Mouse (Mus musculus) central nervous system, embryonic 11.5 days (tissue): ENCODE results near the gene Rubcn. TPM values are rescaled to one million over a fixed set of nuclear protein-coding genes. Genes with fewer than 3 reads are reported as not detected.

Source experiments
- polyA plus RNA-seq: library from polyadenylated mRNA; depleted of rRNA; stranded (reverse); fragments of >200 nt; gene quantifications from 2 replicates; pipeline ENCODE4 v1.2.3, GENCODE M21; 2012; rRNA removed

Rubcn gene
- polyA plus RNA-seq, result 22.3 and 26.7 TPM in 2 replicates

DNA sequence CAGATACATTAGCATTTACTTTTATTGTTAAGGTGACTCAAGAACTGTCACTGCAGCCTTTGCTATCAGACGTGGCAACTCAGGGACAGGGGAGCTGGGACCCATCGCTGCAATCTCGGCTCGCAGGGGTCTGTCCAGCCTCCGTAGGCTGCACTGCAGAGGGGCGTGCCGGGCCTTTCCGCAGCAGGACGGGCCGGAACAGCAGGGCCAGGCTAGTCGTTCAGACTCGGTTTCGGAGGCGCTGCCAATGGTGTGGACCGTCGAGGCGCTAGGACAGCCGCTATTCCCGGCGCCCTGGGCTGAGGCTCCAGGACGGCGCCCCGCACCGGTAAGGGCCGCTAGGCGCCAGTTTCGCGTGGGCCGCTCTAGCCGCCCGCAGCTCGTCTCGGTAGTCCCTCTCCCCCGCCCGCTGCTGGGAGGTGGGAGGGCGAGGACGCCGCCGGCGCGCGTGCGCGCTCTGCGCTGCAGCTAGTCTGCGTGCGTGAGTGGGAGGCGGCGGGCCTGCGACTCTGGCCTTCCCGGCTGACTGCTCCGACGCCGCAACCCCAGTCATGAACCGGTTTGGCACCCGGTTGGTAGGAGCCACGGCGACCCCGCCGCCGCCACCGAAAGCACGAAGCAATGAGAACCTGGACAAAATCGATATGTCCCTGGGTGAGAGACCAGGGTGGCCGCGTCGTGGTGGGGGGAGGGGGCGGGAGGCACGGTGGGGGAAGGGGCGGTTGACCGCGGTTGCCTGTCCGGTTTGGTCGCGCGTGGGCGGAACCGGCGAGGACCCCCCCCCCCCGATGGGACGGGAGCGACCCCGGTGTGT lies at the start of gene Rubcn, which contains the start of gene Fyttd1:
Gene Rubcn (minus strand): TSS at position 424 of the 814 bp plus-strand sequence.
Gene Fyttd1 (plus strand): TSS at position 158 of the 814 bp plus-strand sequence.

DNA sequence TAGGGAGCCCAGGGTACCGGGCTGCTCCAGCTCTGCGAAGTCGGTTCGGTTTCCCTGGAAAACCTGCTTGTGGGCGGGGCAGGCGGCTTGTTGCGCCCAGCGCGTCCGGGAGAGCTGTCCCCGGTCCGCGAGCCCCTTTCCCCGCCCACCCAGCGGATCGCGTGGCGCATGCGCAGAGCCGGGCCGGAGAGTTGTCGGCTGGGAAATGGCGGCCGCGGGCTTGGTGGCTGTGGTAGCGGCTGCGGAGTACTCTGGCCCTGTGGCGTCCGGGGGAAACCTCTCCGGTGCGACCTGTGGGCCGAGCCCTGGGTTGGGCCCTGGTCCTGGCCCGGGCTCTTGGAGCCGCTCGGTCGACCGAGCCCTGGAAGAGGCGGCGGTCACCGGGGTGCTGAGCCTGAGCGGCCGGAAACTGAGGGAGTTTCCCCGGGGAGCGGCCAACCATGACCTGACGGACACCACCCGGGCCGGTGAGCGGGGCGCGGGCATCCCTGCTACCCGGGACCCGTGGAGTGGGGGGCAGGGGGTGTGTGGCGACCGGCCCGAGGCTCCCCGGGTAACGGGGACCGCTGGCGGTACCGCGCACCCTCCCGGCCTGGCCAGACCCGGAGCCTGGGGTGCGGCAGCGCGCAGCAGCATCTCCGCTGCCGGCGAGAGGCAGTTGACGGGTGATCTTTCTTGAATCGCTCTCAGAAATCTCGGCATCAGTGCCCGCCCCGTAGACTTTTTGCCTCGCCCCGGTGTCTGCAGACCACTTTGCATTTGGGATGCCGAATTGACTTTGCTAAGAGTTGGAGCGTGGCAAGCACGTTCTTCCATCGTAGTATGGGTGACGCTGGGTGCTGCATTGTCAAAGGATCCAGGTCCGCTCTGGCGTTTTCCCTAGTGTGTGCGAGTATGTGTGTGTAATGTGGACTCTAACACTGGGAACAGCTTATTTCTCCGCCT lies 36.6 kb upstream of the Rubcn start, which contains the start of gene Lrch3:
Gene Lrch3 (plus strand): TSS at position 164 of the 945 bp plus-strand sequence.

DNA sequence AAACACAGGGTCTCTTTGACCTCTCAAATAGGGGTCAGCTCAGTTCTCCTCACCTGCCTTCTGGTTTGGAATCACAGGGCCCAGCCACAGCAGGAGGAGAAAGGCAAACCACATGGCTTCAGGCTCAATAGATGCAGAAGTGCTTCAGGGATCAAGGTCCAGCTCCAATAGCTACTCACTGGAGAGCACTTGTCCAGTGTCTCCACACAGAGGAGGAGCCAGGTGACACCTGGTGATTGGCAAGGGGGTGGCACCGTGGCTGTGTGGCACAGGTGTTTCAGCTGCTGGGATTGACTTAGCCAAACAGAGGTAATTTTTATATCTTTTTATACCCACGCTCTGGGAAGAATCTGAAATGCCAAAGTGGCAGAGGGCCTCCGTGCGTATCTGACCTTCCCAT lies 67.2 kb downstream of the Rubcn start, which contains the start of gene Smbd1:
Gene Smbd1 (minus strand): TSS at position 157 of the 400 bp plus-strand sequence.

DNA sequence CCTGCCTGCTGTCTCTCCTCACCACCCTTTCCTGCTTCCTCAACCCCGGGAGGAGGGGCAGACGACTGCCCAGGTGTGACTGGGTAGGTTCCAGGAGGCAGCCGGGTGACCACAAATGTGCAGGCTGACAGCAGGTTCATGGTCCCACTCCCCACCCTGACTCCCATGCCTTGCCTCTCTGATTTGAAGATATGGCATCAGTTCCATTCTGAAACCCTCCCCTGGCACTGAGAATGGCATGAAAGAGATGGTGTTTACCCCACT lies 80.2 kb downstream of the Rubcn start, which contains the start of gene Muc20:
Gene Muc20 (minus strand): TSS at position 10 of the 264 bp plus-strand sequence.

Other genes starting within 250 kb of the Rubcn start
- 55.3 and 74.2 TPM in 2 replicates for gene Tnk2, start 233.9 kb downstream of the Rubcn start, polyA plus RNA-seq
- gene Muc4, start 141.9 kb downstream of the Rubcn start, polyA plus RNA-seq, result 0.28 and 0.36 TPM in 2 replicates
- gene Muc20, start 80.3 kb downstream of the Rubcn start, polyA plus RNA-seq, result 0.02 TPM in 2 replicates
- gene Smbd1, start 67.3 kb downstream of the Rubcn start, polyA plus RNA-seq, result not detected in 2 replicates
- gene Fyttd1, start 266 bp downstream of the Rubcn start, polyA plus RNA-seq, result 67.6 and 71.1 TPM in 2 replicates
- 48.4 and 64.4 TPM in 2 replicates for gene Lrch3, start 36.3 kb upstream of the Rubcn start, polyA plus RNA-seq
- gene Iqcg, start 178.5 kb upstream of the Rubcn start, polyA plus RNA-seq, result 2.1 and 4.7 TPM in 2 replicates
- 1,215 and 1,439 TPM in 2 replicates for gene Rpl35a, start 178.7 kb upstream of the Rubcn start, polyA plus RNA-seq
- 6.4 and 13.2 TPM in 2 replicates for gene Lmln, start 184.8 kb upstream of the Rubcn start, polyA plus RNA-seq